Mouse (Mus musculus) midbrain, embryonic 11.5 days (tissue): ENCODE measurements around the gene Slfn1. TPM values are rescaled to one million over a fixed set of nuclear protein-coding genes. Genes with fewer than 3 reads are reported as not detected.
"Not testable (repeated sequence)": the region's sequence is repeated elsewhere in the genome, so short reads cannot be mapped to it uniquely, and the experiment has no call there.

Experiments
- ATAC-seq: fragments of 200-750 bp; cut with Nextera tagmentation; 2 replicates; pipeline ENCODE4 v1.8.0; 2017; ENCODE audit warnings: moderate TSS enrichment, moderate library complexity; ENCODE audit not compliant: low FRiP score
- DNase-seq: peaks from one replicate; pipeline ENCODE4 v3.0.0; 2015; ENCODE audit warnings: low spot score; ENCODE audit errors: missing footprints
- H3K27ac ChIP-seq: fragments of 300-500 bp; sonication (generic); 2 replicates; pipeline ENCODE4 v1.5.1; 2014; ENCODE audit warnings: low read depth, low read length
- H3K27me3 ChIP-seq: fragments of 300-500 bp; sonication (generic); 2 replicates; pipeline ENCODE4 v1.6.1; 2014; ENCODE audit warnings: mild to moderate bottlenecking, low read length, moderate library complexity, mixed read lengths; ENCODE audit not compliant: control insufficient read depth, insufficient read depth
- H3K36me3 ChIP-seq: fragments of 300-500 bp; sonication (generic); 2 replicates; pipeline ENCODE4 v1.6.1; 2014; ENCODE audit warnings: mild to moderate bottlenecking, low read length, moderate library complexity, mixed read lengths; ENCODE audit not compliant: control insufficient read depth, insufficient read depth
- H3K4me1 ChIP-seq: fragments of 300-500 bp; sonication (generic); 2 replicates; pipeline ENCODE4 v1.6.1; 2014; ENCODE audit warnings: low read length; ENCODE audit not compliant: control insufficient read depth, insufficient read depth
- H3K4me2 ChIP-seq: fragments of 300-500 bp; sonication (generic); 2 replicates; pipeline ENCODE4 v1.6.1; 2014; ENCODE audit warnings: mild to moderate bottlenecking, moderate library complexity
- H3K4me3 ChIP-seq: fragments of 300-500 bp; sonication (generic); 2 replicates; pipeline ENCODE4 v1.5.1; 2014; ENCODE audit warnings: low read depth, low read length
- H3K9ac ChIP-seq: fragments of 300-500 bp; sonication (generic); 2 replicates; pipeline ENCODE4 v1.6.1; 2014; ENCODE audit warnings: low read length
- H3K9me3 ChIP-seq: fragments of 300-500 bp; sonication (generic); 2 replicates; pipeline ENCODE4 v1.6.1; 2016; ENCODE audit warnings: low read length; ENCODE audit not compliant: control insufficient read depth
- WGBS: fragments of 180-500 bp; shearing (Covaris S2); extraction: QIAGEN DNeasy Blood & Tissue Kit; methylation state at CpG from one replicate; pipeline ENCODE4 v1.1.7; 2014; 5-methylcytosine and 5-hydroxymethylcytosine counted together
- polyA plus RNA-seq: library from polyadenylated mRNA; unstranded; fragments of >200 nt; fragmentation: Nextera tagmentation; extraction: Ambion mirVana; gene quantifications from 2 replicates; pipeline ENCODE4 v1.2.1, GENCODE M21; 2014

Slfn1 gene
- polyA plus RNA-seq, 1 experiment from 2014 or later, result 0.10 TPM

GRCm38 (mm10) chr11:83084761-83085160, 31.9 kb upstream of the Slfn1 start:
- 88% methylated on average over 10 of the region's 10 CpGs for WGBS
- no peaks in the 10 kb centered on the region for H3K9me3 ChIP-seq
- no peak overlapping the region for H3K27ac ChIP-seq
- DNase-seq (no peak), ATAC-seq (no peak)
- no peak overlapping the region for H3K4me2 ChIP-seq
- no peaks in the 10 kb centered on the region for H3K36me3 ChIP-seq
- no peaks in the 10 kb centered on the region for H3K4me1 ChIP-seq
- H3K9ac ChIP-seq, result no peak overlapping the region
- no peak overlapping the region for H3K4me3 ChIP-seq
- H3K27me3 ChIP-seq, result no peaks in the 10 kb centered on the region

- H3K4me3 ChIP-seq, result no peak overlapping the region
- DNase-seq (no peak), ATAC-seq (no peak)
- no peak overlapping the region for H3K9ac ChIP-seq
- H3K4me2 ChIP-seq, result no peak overlapping the region
- H3K27ac ChIP-seq, result no peak overlapping the region
- H3K27me3 ChIP-seq, result no peaks in the 10 kb centered on the region
- no peaks in the 10 kb centered on the region for H3K9me3 ChIP-seq
- H3K36me3 ChIP-seq, result no peaks in the 10 kb centered on the region
- no peaks in the 10 kb centered on the region for H3K4me1 ChIP-seq
- 42% methylated on average over 2 of the region's 2 CpGs for WGBS
Observed at GRCm38 (mm10) chr11:83115138-83115537, 1.5 kb upstream of the Slfn1 start.

GRCm38 (mm10) chr11:83118056-83118455, 1.4 kb downstream of the Slfn1 start:
- 60% methylated on average over 3 of the region's 3 CpGs for WGBS

GRCm38 (mm10) chr11:83121131-83121685, 4.6 kb downstream of the Slfn1 start:
- no peak overlapping the region for H3K4me3 ChIP-seq
- ATAC-seq, result no peak
- no peaks in the 10 kb centered on the region for H3K36me3 ChIP-seq
- H3K27me3 ChIP-seq, result no peaks in the 10 kb centered on the region
- H3K4me2 ChIP-seq, result no peak overlapping the region
- no peak overlapping the region for H3K27ac ChIP-seq
- 92% methylated on average over 3 of the region's 3 CpGs for WGBS
- DNase-seq, result no peak
- no peak overlapping the region for H3K9ac ChIP-seq
- H3K9me3 ChIP-seq, result no peaks in the 10 kb centered on the region
- H3K4me1 ChIP-seq, result no peaks in the 10 kb centered on the region

More at GRCm38 (mm10) chr11:83118056-83118455, 1.4 kb downstream of the Slfn1 start:
- no peaks in the 10 kb centered on the region for H3K4me1 ChIP-seq
- DNase-seq (no peak), ATAC-seq (no peak)
- no peaks in the 10 kb centered on the region for H3K36me3 ChIP-seq
- H3K4me2 ChIP-seq, result no peak overlapping the region
- H3K9me3 ChIP-seq, result no peaks in the 10 kb centered on the region
- H3K27ac ChIP-seq, result no peak overlapping the region
- no peaks in the 10 kb centered on the region for H3K27me3 ChIP-seq
- H3K9ac ChIP-seq, result no peak overlapping the region
- no peak overlapping the region for H3K4me3 ChIP-seq

- H3K4me3 ChIP-seq, result no peak overlapping the region
- no peaks in the 10 kb centered on the region for H3K4me1 ChIP-seq
- DNase-seq (no peak), ATAC-seq (no peak)
- no peak overlapping the region for H3K9ac ChIP-seq
- H3K27ac ChIP-seq, result no peak overlapping the region
- H3K36me3 ChIP-seq, result no peaks in the 10 kb centered on the region
- H3K4me2 ChIP-seq, result no peak overlapping the region
- 66% methylated on average over 4 of the region's 4 CpGs for WGBS
- H3K27me3 ChIP-seq, result no peaks in the 10 kb centered on the region
- no peaks in the 10 kb centered on the region for H3K9me3 ChIP-seq
Observed at GRCm38 (mm10) chr11:83123198-83123597, 6.5 kb downstream of the Slfn1 start.

- H3K36me3 ChIP-seq, result no peaks in the 10 kb centered on the region
- H3K27me3 ChIP-seq, result no peaks in the 10 kb centered on the region
- H3K27ac ChIP-seq, result no peak overlapping the region
- WGBS, result 85% methylated on average over 2 of the region's 2 CpGs
- DNase-seq (no peak), ATAC-seq (no peak)
- no peak overlapping the region for H3K9ac ChIP-seq
- H3K4me2 ChIP-seq, result no peak overlapping the region
- no peaks in the 10 kb centered on the region for H3K9me3 ChIP-seq
- no peaks in the 10 kb centered on the region for H3K4me1 ChIP-seq
- H3K4me3 ChIP-seq, result no peak overlapping the region
Observed at GRCm38 (mm10) chr11:83124906-83125305, 8.3 kb downstream of the Slfn1 start.

- H3K4me1 ChIP-seq, H3K9ac ChIP-seq, H3K36me3 ChIP-seq, ATAC-seq, H3K9me3 ChIP-seq, H3K4me3 ChIP-seq, H3K27me3 ChIP-seq, DNase-seq, H3K4me2 ChIP-seq, H3K27ac ChIP-seq: not testable (repeated sequence)
- WGBS, result no CpG with 5 or more reads among the region's 1 CpGs
Observed at GRCm38 (mm10) chr11:83125633-83126032, 9.0 kb downstream of the Slfn1 start.

- not testable (repeated sequence) for DNase-seq, H3K9ac ChIP-seq, H3K9me3 ChIP-seq, H3K4me2 ChIP-seq, H3K27ac ChIP-seq, ATAC-seq, H3K36me3 ChIP-seq, H3K4me3 ChIP-seq, H3K27me3 ChIP-seq, H3K4me1 ChIP-seq
- 88% methylated on average over 1 of the region's 2 CpGs for WGBS
Observed at GRCm38 (mm10) chr11:83137253-83137652, 20.6 kb downstream of the Slfn1 start.

GRCm38 (mm10) chr11:83148939-83149338, 32.3 kb downstream of the Slfn1 start:
- H3K4me1 ChIP-seq, H3K9ac ChIP-seq, H3K4me2 ChIP-seq, DNase-seq, ATAC-seq, H3K27me3 ChIP-seq, H3K4me3 ChIP-seq, H3K27ac ChIP-seq, H3K9me3 ChIP-seq, H3K36me3 ChIP-seq: not testable (repeated sequence)
- no CpG with 5 or more reads among the region's 1 CpGs for WGBS
